Mouse (Mus musculus) limb, embryonic 14.5 days (tissue): ENCODE data around the gene Alkbh2. TPM values are rescaled to one million over a fixed set of nuclear protein-coding genes. Genes with fewer than 3 reads are reported as not detected.

Source experiments
- ATAC-seq: fragments of 200-750 bp; cut with Nextera tagmentation; 2 replicates; pipeline ENCODE4 v1.8.0; 2017; ENCODE audit warnings: low read depth, moderate number of reproducible peaks, moderate TSS enrichment; ENCODE audit not compliant: low FRiP score
- DNase-seq: peaks from one replicate; pipeline ENCODE4 v3.0.0-alpha.2; 2015; ENCODE audit warnings: low spot score
- H3K27ac ChIP-seq: fragments of 300-500 bp; sonication (generic); replicated peaks from 2 replicates; pipeline ENCODE4 v1.5.1; 2014; ENCODE audit warnings: low read depth, mild to moderate bottlenecking, low read length, moderate library complexity, mixed read lengths
- H3K27me3 ChIP-seq: fragments of 300-500 bp; sonication (generic); 2 replicates; pipeline ENCODE4 v1.6.1; 2014; ENCODE audit warnings: low read length, mixed read lengths; ENCODE audit not compliant: control insufficient read depth, insufficient read depth
- H3K36me3 ChIP-seq: fragments of 300-500 bp; sonication (generic); 2 replicates; pipeline ENCODE4 v1.6.1; 2014; ENCODE audit warnings: mild to moderate bottlenecking, low read length, moderate library complexity, mixed read lengths; ENCODE audit not compliant: control insufficient read depth, insufficient read depth
- H3K4me1 ChIP-seq: fragments of 300-500 bp; sonication (generic); 2 replicates; pipeline ENCODE4 v1.6.1; 2014; ENCODE audit warnings: antibody characterized with exemption, low read length, mixed read lengths; ENCODE audit not compliant: control insufficient read depth, insufficient read depth
- H3K4me2 ChIP-seq: fragments of 300-500 bp; sonication (generic); replicated peaks from 2 replicates; pipeline ENCODE4 v1.6.1; 2014; ENCODE audit warnings: low read depth, mild to moderate bottlenecking, low read length, moderate library complexity; ENCODE audit not compliant: severe bottlenecking
- H3K4me3 ChIP-seq: fragments of 300-500 bp; sonication (generic); replicated peaks from 2 replicates; pipeline ENCODE4 v1.5.1; 2014; ENCODE audit warnings: low read length
- H3K9ac ChIP-seq: fragments of 300-500 bp; sonication (generic); 2 replicates; pipeline ENCODE4 v1.6.1; 2014; ENCODE audit warnings: mild to moderate bottlenecking, low read depth, low read length, moderate library complexity; ENCODE audit not compliant: severe bottlenecking
- H3K9me3 ChIP-seq: fragments of 300-500 bp; sonication (generic); 2 replicates; pipeline ENCODE4 v1.6.1; 2016; ENCODE audit warnings: low read length; ENCODE audit not compliant: control insufficient read depth
- POLR2A ChIP-seq: fragments of 200-500 bp; IDR thresholded peaks from 2 replicates; pipeline ENCODE4 v1.8.0; 2012; ENCODE audit warnings: inconsistent platforms, mild to moderate bottlenecking, moderate library complexity, borderline replicate concordance; ENCODE audit not compliant: insufficient read depth, insufficient read length; ENCODE audit errors: extremely low read depth
- WGBS: fragments of 180-500 bp; shearing (Covaris S2); extraction: QIAGEN DNeasy Blood & Tissue Kit; methylation state at CpG from one replicate; pipeline ENCODE4 v1.1.7; 2014; 5-methylcytosine and 5-hydroxymethylcytosine counted together
- polyA plus RNA-seq, 2 experiments: library from polyadenylated mRNA; depleted of rRNA in 1 of 2; stranded (reverse) in 1 of 2; unstranded in 1 of 2; fragments of >200 nt; fragmentation: Nextera tagmentation in 1 of 2; extraction: Ambion mirVana in 1 of 2; gene quantifications; 2 replicates each; pipeline versions ENCODE4 v1.2.1 to v1.2.3; 2012 to 2014

Alkbh2 gene
- polyA plus RNA-seq, 2 experiments, result 10.9 to 15.5 TPM

GRCm38 (mm10) chr5:114138277-114139164 lies 10.5 kb upstream of the Alkbh2 start:
- Histone ChIP-seq H3K4me2 (no peak overlapping the region), H3K4me3 (no peak overlapping the region), H3K4me1 (peaks cover 21% of the 10 kb centered on the region), H3K9ac (no peak overlapping the region), H3K27ac (peak overlapping the region; percentile 33; the same call in 1 of the 2 replicates), H3K9me3 (no peaks in the 10 kb centered on the region), H3K36me3 (peaks cover 25% of the 10 kb centered on the region), H3K27me3 (no peaks in the 10 kb centered on the region)
- WGBS, result 60% methylated on average over 19 of the region's 21 CpGs
- TF ChIP-seq POLR2A, result no peak
- ATAC-seq (no peak), DNase-seq (no peak)

- TF ChIP-seq POLR2A, result no peak
- peaks cover 25% of the 10 kb centered on the region for H3K36me3 ChIP-seq
- no peak for ATAC-seq
These were observed 9.7 kb upstream of the Alkbh2 start for GRCm38 (mm10) chr5:114137481-114138276.

GRCm38 (mm10) chr5:114135516-114135915 lies 7.5 kb upstream of the Alkbh2 start:
- Histone ChIP-seq H3K9me3 (no peaks in the 10 kb centered on the region), H3K36me3 (peaks cover 25% of the 10 kb centered on the region), H3K4me3 (no peak overlapping the region), H3K27ac (no peak overlapping the region), H3K4me1 (peaks cover 26% of the 10 kb centered on the region), H3K4me2 (no peak overlapping the region), H3K27me3 (no peaks in the 10 kb centered on the region), H3K9ac (no peak overlapping the region)
- WGBS, result 84% methylated on average over 10 of the region's 10 CpGs
- no peak for TF ChIP-seq POLR2A
- DNase-seq, result no peak
- ATAC-seq, result no peak

More at GRCm38 (mm10) chr5:114137481-114138276, 9.7 kb upstream of the Alkbh2 start:
- no peak overlapping the region for H3K4me3 ChIP-seq
- H3K9me3 ChIP-seq, result no peaks in the 10 kb centered on the region
- no peak overlapping the region for H3K27ac ChIP-seq
- peaks cover 19% of the 10 kb centered on the region for H3K4me1 ChIP-seq
- H3K4me2 ChIP-seq, result no peak overlapping the region
- H3K27me3 ChIP-seq, result no peaks in the 10 kb centered on the region
- DNase-seq, result no peak
- WGBS, result 82% methylated on average over 15 of the region's 15 CpGs
- H3K9ac ChIP-seq, result no peak overlapping the region

- Histone ChIP-seq H3K36me3 (peaks cover 25% of the 10 kb centered on the region), H3K9me3 (no peaks in the 10 kb centered on the region), H3K4me2 (no peak overlapping the region), H3K4me1 (peaks cover 20% of the 10 kb centered on the region), H3K4me3 (no peak overlapping the region), H3K27ac (no peak overlapping the region), H3K9ac (no peak overlapping the region), H3K27me3 (no peaks in the 10 kb centered on the region)
- DNase-seq, result peak; percentile 9
- no peak for ATAC-seq
- WGBS, result 60% methylated on average over 6 of the region's 6 CpGs
- TF ChIP-seq POLR2A, result no peak
These were observed 6.1 kb upstream of the Alkbh2 start for GRCm38 (mm10) chr5:114134091-114134534.

- Histone ChIP-seq H3K27me3 (no peaks in the 10 kb centered on the region), H3K4me2 (no peak overlapping the region), H3K27ac (no peak overlapping the region), H3K36me3 (peaks cover 25% of the 10 kb centered on the region), H3K9ac (no peak overlapping the region), H3K4me3 (no peak overlapping the region), H3K4me1 (peaks cover 8% of the 10 kb centered on the region), H3K9me3 (no peaks in the 10 kb centered on the region)
- DNase-seq (no peak), ATAC-seq (no peak)
- TF ChIP-seq POLR2A, result no peak
- 89% methylated on average over 6 of the region's 6 CpGs for WGBS
These were observed 4.8 kb upstream of the Alkbh2 start for GRCm38 (mm10) chr5:114132841-114133240.
